Mouse (Mus musculus) heart, embryonic 16.5 days (tissue): ENCODE measurements at regions not wholly inside any gene's neighbourhood (a gene's known extent, or its start where the extent isn't known, plus 50 kb on each side); places are given as distances from the start of the nearest gene placed in this dataset.

Source experiments
- ATAC-seq: fragments of 200-750 bp; cut with Nextera tagmentation; replicated peaks from 2 replicates; pipeline ENCODE4 v1.8.0; 2017; ENCODE audit warnings: moderate number of reproducible peaks; ENCODE audit not compliant: insufficient read depth, low FRiP score; ENCODE audit errors: extremely low read depth
- H3K27ac ChIP-seq: fragments of 300-500 bp; sonication (generic); 2 replicates; pipeline ENCODE4 v1.5.1; 2014; ENCODE audit warnings: mild to moderate bottlenecking, low read length, control low read depth, moderate library complexity
- H3K27me3 ChIP-seq: fragments of 300-500 bp; sonication (generic); 2 replicates; pipeline ENCODE4 v1.6.1; 2014; ENCODE audit warnings: low read length, mixed read lengths; ENCODE audit not compliant: control insufficient read depth, insufficient read depth
- H3K36me3 ChIP-seq: fragments of 300-500 bp; sonication (generic); 2 replicates; pipeline ENCODE4 v1.6.1; 2014; ENCODE audit not compliant: control insufficient read depth, insufficient read depth
- H3K4me1 ChIP-seq: fragments of 300-500 bp; sonication (generic); 2 replicates; pipeline ENCODE4 v1.6.1; 2014; ENCODE audit warnings: low read length, mixed read lengths; ENCODE audit not compliant: control insufficient read depth, insufficient read depth
- H3K4me2 ChIP-seq: fragments of 300-500 bp; sonication (generic); 2 replicates; pipeline ENCODE4 v1.6.1; 2014; ENCODE audit warnings: low read depth, mild to moderate bottlenecking, control low read depth, low read length
- H3K4me3 ChIP-seq: fragments of 300-500 bp; sonication (generic); 2 replicates; pipeline ENCODE4 v1.5.1; 2014; ENCODE audit warnings: mild to moderate bottlenecking, control low read depth, low read length
- H3K9ac ChIP-seq: fragments of 300-500 bp; sonication (generic); 2 replicates; pipeline ENCODE4 v1.6.1; 2014; ENCODE audit warnings: low read length, control low read depth
- H3K9me3 ChIP-seq: fragments of 300-500 bp; sonication (generic); replicated peaks from 2 replicates; pipeline ENCODE4 v1.6.1; 2016; ENCODE audit warnings: low read length; ENCODE audit not compliant: control insufficient read depth
- WGBS: fragments of 180-500 bp; shearing (Covaris S2); extraction: QIAGEN DNeasy Blood & Tissue Kit; methylation state at CpG from one replicate; pipeline ENCODE4 v1.1.7; 2014; 5-methylcytosine and 5-hydroxymethylcytosine counted together

DNA sequence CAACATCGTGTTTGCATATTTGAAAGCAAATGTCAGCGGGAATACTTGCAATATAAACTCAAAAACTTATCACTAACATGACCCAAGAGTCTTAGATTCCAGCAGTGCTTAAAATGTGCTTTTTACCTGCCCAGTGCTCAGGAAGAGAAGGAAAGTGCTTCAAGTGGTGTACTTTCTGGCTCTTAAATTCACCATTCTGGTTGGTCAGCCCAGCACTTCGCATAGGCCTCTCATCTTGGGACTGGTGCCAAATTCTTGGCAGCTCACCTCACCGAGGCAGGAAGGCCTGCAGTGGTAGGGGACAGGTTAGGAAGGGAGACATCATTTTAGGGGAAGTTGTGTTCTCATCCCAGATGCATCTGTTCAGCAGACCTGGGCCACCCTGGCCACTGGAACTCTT lies 1913.3 kb upstream of the Lrrc6 start:
- no peak for ATAC-seq
- H3K9me3 ChIP-seq, result no peaks in the 10 kb centered on the region
- no peak overlapping the region for H3K27ac ChIP-seq
- no peak overlapping the region for H3K4me3 ChIP-seq
- H3K9ac ChIP-seq, result no peak overlapping the region
- 36% methylated on average over 4 of the region's 4 CpGs for WGBS
- peaks cover 6% of the 10 kb centered on the region; the same call in 1 of the 2 replicates for H3K27me3 ChIP-seq
- H3K4me2 ChIP-seq, result no peak overlapping the region
- peaks cover 21% of the 10 kb centered on the region for H3K4me1 ChIP-seq
- H3K36me3 ChIP-seq, result no peaks in the 10 kb centered on the region

DNA sequence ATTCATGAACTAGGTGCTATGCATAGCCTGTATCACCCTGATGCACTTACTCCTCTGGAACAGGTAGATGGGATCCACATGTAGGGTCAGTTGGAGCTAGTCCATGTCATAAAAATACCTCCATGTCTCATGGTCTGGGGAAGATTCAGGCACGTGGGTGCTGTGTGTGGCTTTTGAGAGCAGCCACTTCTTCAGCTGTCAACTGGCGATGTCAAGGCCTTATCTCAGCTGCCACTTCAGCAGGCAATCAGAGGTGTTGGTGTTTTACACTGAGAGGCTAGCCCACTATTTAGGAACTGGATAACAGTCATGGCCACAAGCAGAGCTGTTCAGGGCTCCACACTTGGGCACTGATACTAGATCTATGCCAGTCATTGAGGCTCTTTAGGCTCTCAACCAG lies 1912.0 kb upstream of the Lrrc6 start:
- Histone ChIP-seq H3K9me3 (no peaks in the 10 kb centered on the region), H3K27ac (peak overlapping the region; percentile 74), H3K4me1 (peaks cover 21% of the 10 kb centered on the region), H3K9ac (no peak overlapping the region), H3K27me3 (peaks cover 3% of the 10 kb centered on the region; the same call in 1 of the 2 replicates), H3K4me3 (no peak overlapping the region), H3K36me3 (no peaks in the 10 kb centered on the region), H3K4me2 (no peak overlapping the region)
- ATAC-seq, result peak; percentile 83
- WGBS, result 29% methylated on average over 2 of the region's 2 CpGs

DNA sequence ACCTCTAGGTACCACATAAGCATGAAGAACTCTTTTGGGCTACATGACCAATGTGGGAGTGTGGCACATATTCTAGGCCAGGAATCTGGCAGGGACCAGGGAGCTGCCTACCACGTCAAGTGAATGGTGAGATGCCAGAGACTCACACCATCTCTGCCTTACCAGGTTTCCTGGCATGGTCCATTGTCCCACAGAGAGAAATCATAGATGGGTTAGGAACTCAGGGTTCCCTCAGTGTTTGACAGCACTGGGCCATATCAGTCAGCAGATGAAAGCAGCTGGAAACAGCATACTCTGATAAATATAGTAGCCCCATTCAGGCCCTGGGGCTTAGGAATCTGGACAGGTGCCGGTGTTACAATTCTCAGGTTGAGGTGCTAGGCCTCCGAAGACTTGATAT lies 1911.4 kb upstream of the Lrrc6 start:
- H3K4me3 ChIP-seq, result no peak overlapping the region
- H3K27ac ChIP-seq, result peak overlapping the region; percentile 52
- no peaks in the 10 kb centered on the region for H3K36me3 ChIP-seq
- 47% methylated on average over 3 of the region's 3 CpGs for WGBS
- peaks cover 21% of the 10 kb centered on the region for H3K4me1 ChIP-seq
- H3K9ac ChIP-seq, result no peak overlapping the region
- ATAC-seq, result peak; percentile 33
- H3K9me3 ChIP-seq, result no peaks in the 10 kb centered on the region
- no peak overlapping the region for H3K4me2 ChIP-seq
- no peaks in the 10 kb centered on the region for H3K27me3 ChIP-seq

DNA sequence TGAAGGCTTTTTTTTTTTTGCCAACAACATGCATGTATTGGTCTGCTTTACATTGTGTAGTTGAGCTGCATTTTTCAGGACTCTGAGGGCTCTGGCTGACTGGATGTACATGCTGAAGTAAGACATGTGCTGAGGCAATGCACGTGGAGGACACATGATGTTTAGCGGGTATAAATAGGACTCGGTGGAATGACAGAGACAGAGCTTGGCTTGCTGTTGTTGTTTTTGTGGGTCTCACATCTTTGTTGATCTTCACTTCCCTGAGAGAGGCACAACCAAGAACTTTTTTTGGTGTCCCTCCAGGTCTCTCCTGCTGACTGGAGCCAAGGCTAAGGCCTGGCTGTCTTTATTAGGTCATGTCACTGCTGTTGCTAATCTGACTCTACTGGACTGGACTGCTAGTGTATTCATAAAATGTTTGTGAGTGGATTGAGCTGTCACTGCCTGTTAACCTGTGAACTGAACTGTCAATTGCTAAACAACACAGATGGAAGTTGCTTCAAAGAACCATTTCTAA lies 1902.9 kb upstream of the Lrrc6 start:
- no peak overlapping the region for H3K4me3 ChIP-seq
- H3K4me1 ChIP-seq, result peaks cover 8% of the 10 kb centered on the region; the same call in 1 of the 2 replicates
- H3K4me2 ChIP-seq, result no peak overlapping the region
- no peaks in the 10 kb centered on the region for H3K9me3 ChIP-seq
- no peak overlapping the region for H3K27ac ChIP-seq
- ATAC-seq, result no peak
- H3K27me3 ChIP-seq, result no peaks in the 10 kb centered on the region
- WGBS, result 79% methylated on average over 3 of the region's 3 CpGs
- H3K9ac ChIP-seq, result no peak overlapping the region
- H3K36me3 ChIP-seq, result no peaks in the 10 kb centered on the region

DNA sequence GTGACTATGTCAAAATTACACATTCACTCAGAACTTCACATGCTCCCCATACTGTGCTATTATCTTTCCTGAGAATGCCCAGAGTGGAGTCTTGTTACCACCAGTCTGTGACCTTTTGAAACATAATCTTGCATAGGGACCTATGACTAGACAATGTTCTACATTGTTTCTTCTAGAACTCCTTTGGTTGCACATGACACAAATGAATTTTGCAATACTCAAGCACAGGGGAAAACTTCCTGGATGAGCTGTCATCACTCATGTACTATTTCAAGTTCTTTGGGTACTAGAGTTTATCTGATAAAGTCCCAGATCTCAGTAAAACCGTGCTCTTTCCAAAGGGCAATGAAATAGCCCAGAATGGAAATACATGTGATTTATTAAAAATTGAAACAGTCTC lies 1901.0 kb upstream of the Lrrc6 start:
- Histone ChIP-seq H3K4me2 (no peak overlapping the region), H3K36me3 (no peaks in the 10 kb centered on the region), H3K4me1 (peaks cover 8% of the 10 kb centered on the region; the same call in 1 of the 2 replicates), H3K4me3 (no peak overlapping the region), H3K9ac (no peak overlapping the region), H3K9me3 (no peaks in the 10 kb centered on the region), H3K27me3 (no peaks in the 10 kb centered on the region), H3K27ac (peak overlapping the region; percentile 61)
- WGBS, result 39% methylated on average over 1 of the region's 1 CpGs
- no peak for ATAC-seq

DNA sequence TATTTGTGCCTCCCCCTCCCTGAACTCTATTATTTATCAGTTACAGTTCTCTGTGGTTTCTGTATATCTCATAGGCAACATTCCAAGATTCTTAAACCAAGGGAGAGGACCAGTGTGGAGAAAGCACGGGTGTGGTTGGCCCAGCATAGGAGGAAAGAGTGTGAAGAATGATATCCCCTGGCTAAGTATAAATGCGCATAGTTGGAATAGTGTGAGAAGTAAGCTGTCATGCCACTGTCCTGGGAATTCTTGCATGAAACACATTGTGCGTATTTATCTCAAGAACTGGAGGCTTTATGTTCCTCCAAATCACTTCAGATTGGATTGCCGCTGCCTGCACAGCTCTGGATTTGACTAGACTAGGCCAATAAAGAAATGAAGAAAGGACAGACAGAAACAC lies 1900.3 kb upstream of the Lrrc6 start:
- Histone ChIP-seq H3K9ac (no peak overlapping the region), H3K4me3 (no peak overlapping the region), H3K27me3 (no peaks in the 10 kb centered on the region), H3K4me1 (peaks cover 8% of the 10 kb centered on the region; the same call in 1 of the 2 replicates), H3K27ac (peak overlapping the region; percentile 61), H3K36me3 (no peaks in the 10 kb centered on the region), H3K4me2 (no peak overlapping the region), H3K9me3 (no peaks in the 10 kb centered on the region)
- peak; percentile 77 for ATAC-seq
- WGBS, result 36% methylated on average over 4 of the region's 4 CpGs

DNA sequence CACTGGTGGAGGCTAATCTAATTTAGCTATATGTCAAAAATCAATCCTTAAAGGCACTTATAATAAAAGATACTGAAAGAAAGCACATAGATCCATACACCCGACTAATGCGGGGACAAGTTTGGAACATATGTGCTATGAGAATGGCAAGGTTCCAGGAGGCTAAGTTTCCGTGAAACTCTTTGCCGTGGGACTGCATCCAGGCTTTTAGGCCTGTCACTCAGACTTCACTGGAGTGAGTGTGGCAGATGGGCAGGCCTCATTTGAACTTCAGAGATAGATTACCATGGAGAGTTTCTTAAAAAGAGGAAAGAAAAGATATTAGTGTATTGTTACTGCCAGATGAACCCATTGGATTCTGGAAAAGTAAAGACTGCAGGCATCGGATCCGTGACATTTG lies 1895.9 kb upstream of the Lrrc6 start:
- ATAC-seq, result no peak
- Histone ChIP-seq H3K27ac (no peak overlapping the region), H3K27me3 (no peaks in the 10 kb centered on the region), H3K4me1 (peaks cover 6% of the 10 kb centered on the region; the same call in 1 of the 2 replicates), H3K4me2 (no peak overlapping the region), H3K9ac (no peak overlapping the region), H3K4me3 (no peak overlapping the region), H3K9me3 (no peaks in the 10 kb centered on the region), H3K36me3 (no peaks in the 10 kb centered on the region)
- WGBS, result 87% methylated on average over 6 of the region's 6 CpGs

DNA sequence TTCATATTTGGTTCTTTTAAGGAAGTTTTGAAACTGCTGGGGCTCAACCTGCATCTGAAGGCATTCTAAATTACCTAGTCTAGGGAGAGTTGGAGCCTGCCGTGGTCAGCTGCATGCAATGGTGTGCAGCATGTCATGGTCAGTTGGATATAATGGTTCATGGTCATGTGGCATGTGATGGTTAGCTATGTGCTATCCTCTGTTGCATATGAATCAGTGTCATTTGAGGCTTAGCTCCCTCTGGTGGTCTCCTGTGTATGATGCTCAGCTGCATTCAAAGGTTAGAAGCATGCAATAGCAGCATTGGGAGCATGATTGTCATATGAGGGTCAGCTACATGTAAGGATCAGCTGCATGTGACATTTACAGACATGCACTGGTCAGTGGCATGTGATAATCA lies 1894.0 kb upstream of the Lrrc6 start:
- H3K9ac ChIP-seq, result no peak overlapping the region
- H3K36me3 ChIP-seq, result no peaks in the 10 kb centered on the region
- H3K9me3 ChIP-seq, result no peaks in the 10 kb centered on the region
- H3K4me3 ChIP-seq, result no peak overlapping the region
- no peak for ATAC-seq
- no peaks in the 10 kb centered on the region for H3K27me3 ChIP-seq
- no peaks in the 10 kb centered on the region for H3K4me1 ChIP-seq
- H3K27ac ChIP-seq, result no peak overlapping the region
- WGBS, result 94% methylated on average over 1 of the region's 1 CpGs
- no peak overlapping the region for H3K4me2 ChIP-seq

DNA sequence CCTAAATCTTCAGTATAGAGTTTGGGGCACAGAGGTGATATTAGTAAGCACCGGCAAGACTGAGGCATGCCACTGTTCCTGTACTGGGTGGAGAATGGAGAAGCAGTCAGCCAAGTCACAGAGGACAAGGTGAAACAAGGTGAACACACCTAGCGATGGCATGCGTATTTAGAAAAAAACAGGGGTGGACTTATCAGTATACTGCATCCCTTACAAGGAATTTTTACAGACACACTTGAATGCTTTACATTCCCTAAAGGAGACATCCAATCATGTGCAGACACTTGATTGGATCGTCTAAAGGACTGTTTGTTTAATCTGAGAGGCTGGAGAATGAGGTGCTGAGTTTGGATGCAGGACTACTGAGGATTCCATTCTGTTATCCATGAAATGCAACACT lies 1893.4 kb upstream of the Lrrc6 start:
- 55% methylated on average over 4 of the region's 4 CpGs for WGBS
- ATAC-seq, result no peak
- Histone ChIP-seq H3K27me3 (no peaks in the 10 kb centered on the region), H3K9me3 (no peaks in the 10 kb centered on the region), H3K4me3 (no peak overlapping the region), H3K4me2 (no peak overlapping the region), H3K4me1 (no peaks in the 10 kb centered on the region), H3K9ac (no peak overlapping the region), H3K36me3 (no peaks in the 10 kb centered on the region), H3K27ac (no peak overlapping the region)
